Mouse (Mus musculus) ES-Bruce4 (cell line): Measurements from ENCODE around the gene Dguok. TPM values are rescaled to one million over a fixed set of nuclear protein-coding genes. Genes with fewer than 3 reads are reported as not detected.

ENCODE experiments used
- H3K27ac ChIP-seq: 2 replicates; pipeline ENCODE4 v1.5.1; 2012; ENCODE audit warnings: low read length, inconsistent platforms; ENCODE audit not compliant: insufficient read depth
- H3K27me3 ChIP-seq: 2 replicates; pipeline ENCODE4 v1.6.1; 2012; ENCODE audit warnings: mild to moderate bottlenecking, low read length, inconsistent platforms; ENCODE audit not compliant: control insufficient read depth, poor library complexity, insufficient read depth, severe bottlenecking
- H3K36me3 ChIP-seq: 2 replicates; pipeline ENCODE4 v1.6.1; 2012; ENCODE audit warnings: inconsistent platforms, mild to moderate bottlenecking, low read length, moderate library complexity; ENCODE audit not compliant: control insufficient read depth, poor library complexity, insufficient read depth, severe bottlenecking
- H3K4me1 ChIP-seq: one replicate; pipeline ENCODE4 v1.8.1; 2011; ENCODE audit warnings: low read length; ENCODE audit not compliant: control insufficient read depth, insufficient read depth
- H3K4me3 ChIP-seq: 2 replicates; pipeline ENCODE4 v1.5.1; 2011; ENCODE audit warnings: low read depth, mild to moderate bottlenecking, low read length
- H3K9ac ChIP-seq: 2 replicates; pipeline ENCODE4 v1.6.1; 2012; ENCODE audit warnings: low read depth, mild to moderate bottlenecking, inconsistent platforms; ENCODE audit not compliant: poor library complexity, severe bottlenecking
- H3K9me3 ChIP-seq: replicated peaks from 2 replicates; pipeline ENCODE4 v1.6.1; 2012; ENCODE audit warnings: mild to moderate bottlenecking, low read length, inconsistent platforms; ENCODE audit not compliant: control insufficient read depth, poor library complexity, insufficient read depth, severe bottlenecking
- CTCF ChIP-seq: IDR thresholded peaks from one replicate; pipeline ENCODE4 v1.8.1; 2011; ENCODE audit warnings: low read depth, low read length
- EP300 ChIP-seq: IDR thresholded peaks from 2 replicates; pipeline ENCODE4 v1.6.1; 2011; ENCODE audit warnings: low read depth, low read length; ENCODE audit not compliant: insufficient read depth
- POLR2A ChIP-seq: IDR thresholded peaks from one replicate; pipeline ENCODE4 v1.8.1; 2011; ENCODE audit warnings: low read length; ENCODE audit not compliant: insufficient read depth
- polyA plus RNA-seq: library from polyadenylated mRNA; stranded (reverse); fragments of >200 nt; gene quantifications from 2 replicates; pipeline ENCODE4 v1.2.4, GENCODE M21; 2011; ENCODE audit warnings: low read depth; ENCODE audit not compliant: missing spikeins, insufficient read depth, insufficient read length

Gene Dguok
- polyA plus RNA-seq, 1 experiment: 48.0 TPM

DNA sequence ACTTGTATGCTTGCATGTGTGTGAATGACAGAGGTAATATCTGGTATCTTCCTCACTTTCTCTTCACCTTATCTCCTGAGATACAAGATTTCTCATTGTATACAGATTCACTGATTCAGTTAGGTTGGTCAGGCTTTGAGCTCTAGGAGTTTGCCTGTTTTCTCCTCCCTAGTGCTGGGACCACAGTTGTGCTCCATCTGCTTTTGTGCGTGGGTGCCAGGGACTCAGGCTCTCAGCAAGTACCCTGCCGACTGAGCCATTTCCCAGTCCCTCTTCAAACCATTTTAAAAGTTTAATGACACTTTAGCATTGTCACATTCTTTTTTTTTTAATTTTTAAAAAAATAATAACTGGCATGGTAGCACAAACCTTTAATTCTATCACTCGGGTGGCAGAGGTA lies 8.4 kb upstream of the Dguok start:
- TF ChIP-seq POLR2A: no peak
- TF ChIP-seq CTCF: no peak
- TF ChIP-seq EP300: no peak
- Histone ChIP-seq H3K9me3 (no peaks in the 10 kb centered on the region), H3K27ac (no peak overlapping the region), H3K4me3 (no peak overlapping the region), H3K9ac (no peak overlapping the region), H3K36me3 (no peaks in the 10 kb centered on the region), H3K4me1 (no peaks in the 10 kb centered on the region), H3K27me3 (no peaks in the 10 kb centered on the region)

DNA sequence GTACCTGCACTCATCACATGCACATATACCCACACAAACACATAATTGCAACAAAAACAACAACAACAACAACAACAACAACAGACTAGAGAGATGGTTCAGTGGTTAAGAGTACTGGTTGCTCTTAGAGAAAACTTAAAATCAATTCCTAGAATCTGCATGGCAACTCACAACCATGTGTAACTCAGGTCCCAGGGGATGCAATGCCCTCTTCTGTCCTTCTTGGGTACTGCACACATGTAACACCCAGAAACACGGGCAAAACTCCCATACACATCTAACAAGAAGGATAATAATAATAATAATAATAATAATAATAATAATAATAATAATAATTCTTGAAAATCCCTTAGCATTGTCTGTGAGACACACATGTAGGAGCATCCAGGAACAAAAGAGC lies 5.7 kb upstream of the Dguok start:
- no peak overlapping the region for H3K4me3 ChIP-seq
- H3K27ac ChIP-seq: no peak overlapping the region
- H3K9ac ChIP-seq: no peak overlapping the region
- H3K9me3 ChIP-seq: no peaks in the 10 kb centered on the region
- no peaks in the 10 kb centered on the region for H3K4me1 ChIP-seq
- peak; percentile 21 for TF ChIP-seq CTCF
- TF ChIP-seq EP300: no peak
- no peaks in the 10 kb centered on the region for H3K36me3 ChIP-seq
- H3K27me3 ChIP-seq: no peaks in the 10 kb centered on the region

DNA sequence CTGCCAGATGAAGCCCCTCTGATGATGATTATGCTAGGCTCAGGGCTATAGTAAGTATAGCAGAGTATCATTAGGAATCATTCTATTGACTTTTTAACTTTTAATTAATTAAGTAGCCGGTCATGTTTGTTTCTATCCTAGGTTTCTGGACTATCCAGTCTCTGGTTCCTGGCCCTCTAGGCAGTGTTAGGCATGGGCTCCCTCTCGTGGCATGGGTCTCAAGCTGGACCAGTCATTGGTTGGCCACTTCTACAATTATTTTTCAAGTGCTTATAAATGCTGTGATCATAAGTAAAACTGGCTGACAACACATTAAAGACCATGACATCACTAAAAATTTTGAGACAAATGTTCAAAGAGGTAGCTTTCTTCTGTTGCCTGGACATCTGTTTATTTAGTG lies 3.4 kb upstream of the Dguok start:
- H3K4me3 ChIP-seq: no peak overlapping the region
- no peaks in the 10 kb centered on the region for H3K4me1 ChIP-seq
- H3K36me3 ChIP-seq: no peaks in the 10 kb centered on the region
- H3K9me3 ChIP-seq: no peaks in the 10 kb centered on the region
- H3K9ac ChIP-seq: no peak overlapping the region
- no peak overlapping the region for H3K27ac ChIP-seq
- TF ChIP-seq CTCF: no peak
- TF ChIP-seq EP300: no peak
- TF ChIP-seq POLR2A: no peak
- no peaks in the 10 kb centered on the region for H3K27me3 ChIP-seq

DNA sequence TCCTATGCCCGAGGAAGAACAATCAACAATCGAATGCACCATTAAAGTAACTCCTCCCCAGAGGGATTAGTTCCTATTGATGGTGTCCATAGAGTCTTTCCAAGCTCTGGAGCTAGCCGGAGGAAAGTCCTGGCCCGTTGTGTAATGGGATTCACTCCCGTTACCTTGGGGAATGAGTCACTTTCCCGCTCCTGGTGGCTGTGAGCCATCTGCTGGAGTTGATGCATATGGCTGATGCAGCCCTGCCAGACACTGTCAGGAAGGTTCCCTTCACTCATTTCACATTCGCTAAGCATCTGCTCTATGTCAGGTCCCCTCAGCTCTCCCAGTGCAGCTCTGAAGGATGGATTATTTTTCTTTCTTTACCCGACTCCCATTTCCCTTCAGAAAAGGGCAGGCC lies 2.7 kb upstream of the Dguok start:
- Histone ChIP-seq H3K9ac (no peak overlapping the region), H3K36me3 (no peaks in the 10 kb centered on the region), H3K4me3 (no peak overlapping the region), H3K27me3 (no peaks in the 10 kb centered on the region), H3K9me3 (no peaks in the 10 kb centered on the region), H3K4me1 (no peaks in the 10 kb centered on the region), H3K27ac (no peak overlapping the region)
- TF ChIP-seq EP300 (no peak), CTCF (peak; percentile 7)

DNA sequence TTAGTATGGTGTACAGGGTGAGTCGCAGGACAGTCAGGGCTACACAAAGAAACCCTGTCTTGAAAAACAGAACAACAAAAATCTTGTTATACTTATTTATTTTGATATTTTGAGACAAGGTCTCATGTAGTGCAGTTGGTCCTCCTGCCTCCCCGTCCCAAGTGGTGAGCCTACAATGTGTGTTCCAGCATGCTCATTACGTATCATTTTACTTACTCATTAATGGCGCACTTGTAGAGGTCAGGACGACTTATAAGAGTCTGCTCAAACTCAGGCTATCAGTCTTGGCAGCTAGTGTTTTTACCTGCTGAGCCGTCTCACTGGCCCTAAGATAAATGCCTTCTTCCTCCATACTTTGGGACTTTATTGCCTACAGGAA lies 388 bp upstream of the Dguok start:
- H3K4me1 ChIP-seq: no peaks in the 10 kb centered on the region
- TF ChIP-seq CTCF: no peak
- no peak for TF ChIP-seq POLR2A
- no peak for TF ChIP-seq EP300
- H3K9me3 ChIP-seq: no peaks in the 10 kb centered on the region
- peak overlapping the region; percentile 48 for H3K4me3 ChIP-seq
- H3K36me3 ChIP-seq: no peaks in the 10 kb centered on the region
- no peaks in the 10 kb centered on the region for H3K27me3 ChIP-seq
- peak overlapping the region; percentile 24; the same call in 1 of the 2 replicates for H3K9ac ChIP-seq
- H3K27ac ChIP-seq: no peak overlapping the region

DNA sequence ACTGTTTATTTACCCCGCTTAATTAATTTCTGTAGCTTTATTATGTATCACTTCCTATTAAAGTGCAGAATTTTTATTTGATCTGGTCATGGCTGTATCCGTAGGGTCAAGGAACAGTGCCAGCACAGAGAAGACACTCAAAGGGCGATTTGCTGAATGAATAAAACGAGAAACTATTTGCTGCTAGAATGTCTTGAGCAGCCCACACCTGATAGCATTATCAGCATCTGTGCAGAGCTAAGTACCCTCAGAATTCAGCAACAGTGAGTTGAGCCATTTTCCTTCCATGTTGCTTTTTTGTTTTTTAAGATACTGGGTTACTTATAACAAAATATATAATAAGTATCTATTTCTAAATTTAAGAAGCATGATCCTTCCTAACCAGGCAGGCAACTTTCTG lies 1.2 kb downstream of the Dguok start:
- peak overlapping the region; percentile 51 for H3K9ac ChIP-seq
- no peaks in the 10 kb centered on the region for H3K27me3 ChIP-seq
- H3K4me3 ChIP-seq: no peak overlapping the region
- no peak for TF ChIP-seq EP300
- TF ChIP-seq POLR2A: no peak
- TF ChIP-seq CTCF: no peak
- H3K9me3 ChIP-seq: no peaks in the 10 kb centered on the region
- no peaks in the 10 kb centered on the region for H3K4me1 ChIP-seq
- H3K27ac ChIP-seq: no peak overlapping the region
- no peaks in the 10 kb centered on the region for H3K36me3 ChIP-seq

DNA sequence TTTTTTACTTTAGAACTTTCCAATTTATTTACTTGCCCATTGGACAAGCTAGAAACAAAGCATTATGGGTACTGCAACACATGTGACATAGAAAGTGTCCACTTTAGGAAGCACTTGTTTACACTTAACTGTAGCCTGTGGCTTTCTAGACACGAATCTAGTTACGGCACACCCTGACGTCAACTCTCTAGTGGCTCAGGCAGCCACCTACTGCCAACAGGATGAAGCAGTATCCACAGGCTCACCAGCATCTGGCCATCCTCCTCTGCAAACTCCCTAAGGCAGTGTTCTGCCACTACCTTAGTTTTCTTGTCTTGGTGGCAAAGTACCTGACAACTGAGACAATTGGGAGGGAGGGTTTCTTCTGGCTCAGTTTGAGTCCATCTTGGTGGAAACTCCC lies 3.4 kb downstream of the Dguok start:
- TF ChIP-seq EP300: no peak
- no peak for TF ChIP-seq POLR2A
- TF ChIP-seq CTCF: no peak
- Histone ChIP-seq H3K27ac (no peak overlapping the region), H3K4me1 (no peaks in the 10 kb centered on the region), H3K9ac (no peak overlapping the region), H3K4me3 (no peak overlapping the region), H3K36me3 (no peaks in the 10 kb centered on the region), H3K27me3 (no peaks in the 10 kb centered on the region), H3K9me3 (no peaks in the 10 kb centered on the region)
